Mouse (Mus musculus) heart, postnatal 0 days (tissue): ENCODE results near the gene Pgghg. TPM values are rescaled to one million over a fixed set of nuclear protein-coding genes. Genes with fewer than 3 reads are reported as not detected.
"Not testable (repeated sequence)": the region's sequence is repeated elsewhere in the genome, so short reads cannot be mapped to it uniquely, and the experiment has no call there.

Experiments
- ATAC-seq: fragments of 200-750 bp; cut with Nextera tagmentation; 2 replicates; pipeline ENCODE4 v1.8.0; 2017; ENCODE audit warnings: low read depth, moderate number of reproducible peaks, moderate library complexity; ENCODE audit not compliant: insufficient read depth
- DNase-seq: peaks from one replicate; pipeline ENCODE4 v3.0.0-alpha.2; 2016; ENCODE audit warnings: low spot score
- H3K27ac ChIP-seq: fragments of 300-500 bp; sonication (generic); 2 replicates; pipeline ENCODE4 v1.5.1; 2014; ENCODE audit warnings: low read depth, mild to moderate bottlenecking
- H3K27me3 ChIP-seq: fragments of 300-500 bp; sonication (generic); 2 replicates; pipeline ENCODE4 v1.6.1; 2014; ENCODE audit warnings: low read length, mixed read lengths; ENCODE audit not compliant: control insufficient read depth, insufficient read depth
- H3K36me3 ChIP-seq: fragments of 300-500 bp; sonication (generic); replicated peaks from 2 replicates; pipeline ENCODE4 v1.6.1; 2014; ENCODE audit warnings: low read length, mixed read lengths; ENCODE audit not compliant: control insufficient read depth, insufficient read depth
- H3K4me1 ChIP-seq: fragments of 300-500 bp; sonication (generic); 2 replicates; pipeline ENCODE4 v1.6.1; 2014; ENCODE audit warnings: antibody characterized with exemption; ENCODE audit not compliant: control insufficient read depth, insufficient read depth
- H3K4me2 ChIP-seq: fragments of 300-500 bp; sonication (generic); 2 replicates; pipeline ENCODE4 v1.6.1; 2014; ENCODE audit warnings: low read depth, mild to moderate bottlenecking, low read length, moderate library complexity
- H3K4me3 ChIP-seq: fragments of 300-500 bp; sonication (generic); 2 replicates; pipeline ENCODE4 v1.5.1; 2014; ENCODE audit warnings: low read depth, low read length
- H3K9ac ChIP-seq: fragments of 300-500 bp; sonication (generic); replicated peaks from 2 replicates; pipeline ENCODE4 v1.6.1; 2014; ENCODE audit warnings: low read depth, low read length, mixed read lengths
- H3K9me3 ChIP-seq: fragments of 300-500 bp; sonication (generic); replicated peaks from 2 replicates; pipeline ENCODE4 v1.6.1; 2016; ENCODE audit warnings: low read length; ENCODE audit not compliant: control insufficient read depth
- CTCF ChIP-seq: IDR thresholded peaks from 2 replicates; pipeline ENCODE4 v1.5.1; 2016; ENCODE audit warnings: antibody characterized with exemption, control low read depth, low read depth
- EP300 ChIP-seq: IDR thresholded peaks from 2 replicates; pipeline ENCODE4 v1.6.1; 2016; ENCODE audit warnings: antibody characterized with exemption, low read depth
- WGBS: fragments of 180-500 bp; shearing (Covaris S2); extraction: QIAGEN DNeasy Blood & Tissue Kit; methylation state at CpG from one replicate; pipeline ENCODE4 v1.1.7; 2014; 5-methylcytosine and 5-hydroxymethylcytosine counted together
- polyA plus RNA-seq: library from polyadenylated mRNA; unstranded; fragments of >200 nt; fragmentation: Nextera tagmentation; extraction: Ambion mirVana; gene quantifications from 2 replicates; pipeline ENCODE4 v1.2.1, GENCODE M21; 2015
- total RNA-seq: library from RNA; depleted of rRNA; stranded (reverse); fragments of >200 nt; gene quantifications from 2 replicates; pipeline ENCODE4 v1.2.3, GENCODE M21; 2014; ENCODE audit warnings: low replicate concordance

Pgghg gene
- total and polyA plus RNA-seq, 2 experiments from 2014 or later, result 5.9 to 16.3 TPM

DNA sequence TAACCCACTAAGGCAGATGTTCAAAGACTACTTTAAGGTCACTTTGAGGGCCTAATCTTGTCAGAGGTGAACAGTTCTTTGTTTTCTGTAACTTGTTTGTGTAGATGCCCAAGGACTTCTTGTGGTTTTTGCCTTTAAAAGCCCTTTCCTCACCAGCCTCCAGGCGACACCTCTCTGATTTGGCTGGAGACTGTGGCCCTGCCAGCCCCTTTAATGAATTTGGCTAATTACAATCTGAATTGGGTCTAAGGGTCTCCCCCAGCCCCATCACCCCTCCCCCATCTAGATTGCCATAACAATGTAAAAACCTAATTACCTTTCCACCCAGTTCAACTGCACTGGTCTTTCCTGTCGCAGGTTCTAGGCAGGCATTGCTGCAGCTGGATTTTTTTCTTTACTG is 21.5 kb downstream of the Pgghg start:
- Histone ChIP-seq H3K9me3 (no peaks in the 10 kb centered on the region), H3K4me1 (no peaks in the 10 kb centered on the region), H3K27me3 (no peaks in the 10 kb centered on the region), H3K4me2 (no peak overlapping the region), H3K4me3 (no peak overlapping the region), H3K27ac (no peak overlapping the region), H3K36me3 (no peaks in the 10 kb centered on the region), H3K9ac (no peak overlapping the region)
- ATAC-seq (no peak), DNase-seq (no peak)
- WGBS, result 77% methylated on average over 2 of the region's 2 CpGs
- TF ChIP-seq CTCF (no peak), EP300 (no peak)

DNA sequence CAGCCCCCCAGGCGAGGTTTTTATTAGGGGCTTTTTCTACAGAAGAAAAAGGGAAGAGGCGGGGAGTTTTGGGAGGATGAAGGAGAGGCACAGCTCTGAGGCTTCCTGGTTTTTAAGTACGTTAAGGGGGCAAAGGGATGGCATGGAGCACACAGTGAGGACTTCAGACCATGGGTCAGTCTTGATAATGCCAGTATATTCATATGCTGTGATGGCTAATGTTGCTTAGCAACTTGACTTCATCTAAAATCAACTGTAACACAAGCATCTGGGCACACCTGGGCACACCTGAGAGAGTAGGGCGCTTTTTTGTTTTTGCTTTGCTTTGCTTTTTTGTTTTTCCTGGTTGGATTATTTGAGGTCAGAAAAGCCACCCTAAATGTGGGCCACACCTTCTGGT is 25.7 kb downstream of the Pgghg start, which contains the start of gene Ifitm1:
Gene Ifitm1 (plus strand): TSS at position 301 of the 400 bp plus-strand sequence.
- Histone ChIP-seq H3K9me3 (no peaks in the 10 kb centered on the region), H3K9ac (no peak within 1 kb of the TSS), H3K27me3 (0 out of 2 replicates have a peak, but pooled peaks cover 9% of the 10 kb centered on the region), H3K4me1 (peaks cover 6% of the 10 kb centered on the region; the same call in 1 of the 2 replicates), H3K27ac (no peak within 1 kb of the TSS), H3K4me3 (no peak within 1 kb of the TSS), H3K36me3 (no peaks in the 10 kb centered on the region), H3K4me2 (no peak within 1 kb of the TSS)
- ATAC-seq (no peak), DNase-seq (no peak)
- no peak for TF ChIP-seq CTCF
- TF ChIP-seq EP300, result no peak
- 76% methylated on average over 4 of the region's 4 CpGs for WGBS

DNA sequence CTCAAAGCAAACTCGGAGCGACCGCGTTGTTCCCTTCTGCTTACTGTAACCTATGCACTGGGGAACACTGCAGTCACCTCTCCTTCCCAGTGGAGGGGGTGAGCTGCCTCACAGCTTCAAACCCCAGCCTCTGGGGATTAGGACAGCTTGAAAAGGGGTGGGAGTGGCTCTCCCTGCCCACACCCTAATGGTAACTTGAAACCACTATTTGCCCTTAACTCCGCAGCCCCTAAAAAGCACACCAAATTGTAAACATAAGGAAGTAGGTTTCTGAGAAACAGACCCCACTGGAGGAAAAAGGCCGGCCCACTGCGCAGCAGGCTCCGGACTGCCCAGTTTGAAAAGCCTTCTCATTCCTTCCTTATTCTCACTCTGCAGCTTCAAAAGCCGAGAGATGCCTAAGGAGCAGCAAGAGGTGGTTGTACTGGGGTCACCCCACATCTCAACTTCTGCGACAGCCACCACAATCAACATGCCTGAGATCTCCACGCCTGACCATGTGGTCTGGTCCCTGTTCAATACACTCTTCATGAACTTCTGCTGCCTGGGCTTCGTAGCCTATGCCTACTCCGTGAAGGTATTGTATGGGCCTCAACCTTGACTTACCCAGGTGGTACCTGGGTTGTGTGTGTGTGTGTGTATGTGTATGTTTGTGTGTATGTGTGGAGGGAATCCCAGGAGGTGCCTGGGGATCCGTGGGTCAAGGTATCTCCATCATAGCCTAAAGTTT is 26.8 kb downstream of the Pgghg start:
- Histone ChIP-seq H3K4me1 (peaks cover 6% of the 10 kb centered on the region; the same call in 1 of the 2 replicates), H3K9ac (no peak overlapping the region), H3K36me3 (no peaks in the 10 kb centered on the region), H3K4me2 (no peak overlapping the region), H3K27me3 (0 out of 2 replicates have a peak, but pooled peaks cover 12% of the 10 kb centered on the region), H3K27ac (no peak overlapping the region), H3K9me3 (no peaks in the 10 kb centered on the region), H3K4me3 (no peak overlapping the region)
- DNase-seq (no peak), ATAC-seq (no peak)
- WGBS, result 21% methylated on average over 14 of the region's 14 CpGs
- no peak for TF ChIP-seq EP300
- no peak for TF ChIP-seq CTCF

DNA sequence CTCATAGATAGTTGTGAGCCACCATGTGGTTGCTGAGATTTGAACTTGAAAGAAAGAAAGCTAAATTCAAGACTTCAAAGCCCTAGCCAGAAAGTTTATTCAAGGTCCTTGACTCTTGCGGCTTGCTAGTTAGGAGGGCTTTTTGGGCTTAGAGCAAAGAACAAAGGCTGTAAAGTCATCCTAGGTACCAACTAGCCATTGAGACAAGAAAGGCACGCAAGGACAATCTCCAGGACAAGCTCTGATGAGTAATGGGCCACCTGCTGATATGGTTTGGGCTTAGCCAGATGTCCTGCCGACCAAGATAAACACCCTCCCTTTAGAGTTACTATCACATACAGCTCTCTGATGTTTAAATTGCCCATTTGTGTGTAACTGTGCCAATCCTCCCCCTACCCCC is 27.5 kb downstream of the Pgghg start:
- H3K4me2 ChIP-seq, H3K36me3 ChIP-seq: not testable (repeated sequence)
- H3K27me3 ChIP-seq, result 0 out of 2 replicates have a peak, but pooled peaks cover 16% of the 10 kb centered on the region

DNA sequence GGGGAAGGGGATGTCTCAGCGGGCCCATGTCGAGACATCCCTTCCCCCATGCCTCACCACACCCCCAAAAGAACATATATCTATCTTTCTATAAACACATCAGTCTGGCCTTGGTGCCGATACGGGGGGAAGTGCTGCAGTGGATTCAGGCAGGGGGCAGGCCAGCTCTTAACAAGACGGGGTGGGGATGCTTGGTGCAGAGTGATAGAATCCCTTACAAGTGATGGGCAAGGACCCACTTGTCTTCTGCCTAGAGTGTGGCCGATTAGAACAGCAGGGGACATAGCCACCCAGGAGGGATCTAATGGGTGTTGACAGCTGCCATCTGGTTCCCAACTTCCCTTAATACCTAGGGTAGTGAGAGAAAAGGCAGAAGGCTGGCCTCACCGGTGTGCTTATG is 29.7 kb downstream of the Pgghg start:
- WGBS, result 21% methylated on average over 7 of the region's 7 CpGs
- Histone ChIP-seq H3K9ac (no peak overlapping the region), H3K4me1 (peaks cover 6% of the 10 kb centered on the region; the same call in 1 of the 2 replicates), H3K4me2 (no peak overlapping the region), H3K27ac (peak overlapping the region; percentile 66; the same call in 1 of the 2 replicates), H3K9me3 (no peaks in the 10 kb centered on the region), H3K27me3 (0 out of 2 replicates have a peak, but pooled peaks cover 16% of the 10 kb centered on the region), H3K4me3 (no peak overlapping the region), H3K36me3 (no peaks in the 10 kb centered on the region)
- DNase-seq (no peak), ATAC-seq (no peak)
- TF ChIP-seq CTCF, result no peak
- no peak for TF ChIP-seq EP300

More for the DNA sequence above, 27.5 kb downstream of the Pgghg start:
- H3K9me3 ChIP-seq, H3K4me3 ChIP-seq, H3K4me1 ChIP-seq, H3K27ac ChIP-seq, DNase-seq, H3K9ac ChIP-seq, ATAC-seq: not testable (repeated sequence)
- WGBS, result 29% methylated on average over 3 of the region's 3 CpGs
